Mouse (Mus musculus): ENCODE results near the gene Myo1e.

- TF ChIP-seq POLR2A (IDR thresholded peaks at IDR 0.05; ENCODE audit: borderline replicate concordance, control insufficient read depth, low read depth, low read length), result no peak
- no peak for TF ChIP-seq CTCF (IDR thresholded peaks at IDR 0.05; ENCODE audit: control insufficient read depth, insufficient read depth, low read length)
Measured at GRCm38 (mm10) chr9:70406596-70406995, 199.4 kb downstream of the Myo1e start.
